Mouse (Mus musculus): ENCODE measurements around the gene Slc35g3. TPM values are rescaled to one million over a fixed set of nuclear protein-coding genes. Genes with fewer than 3 reads are reported as not detected.

Gene Slc35g3
- polyA plus RNA-seq, 1 experiment from 2014 or later, result not detected

- no peak overlapping the region for H3K9ac ChIP-seq (replicated peaks)
- no peak overlapping the region for H3K4me2 ChIP-seq
- 79% methylated on average over 18 of the region's 18 CpGs for WGBS
- no peaks in the 10 kb centered on the region for H3K27me3 ChIP-seq (replicated peaks)
- no peak overlapping the region for H3K4me3 ChIP-seq (replicated peaks)
- no peaks in the 10 kb centered on the region for H3K9me3 ChIP-seq (replicated peaks)
- no peaks in the 10 kb centered on the region for H3K36me3 ChIP-seq
- no peak for ATAC-seq (ENCODE audit: low FRiP score)
- no peak overlapping the region for H3K27ac ChIP-seq (replicated peaks)
- H3K4me1 ChIP-seq, result no peaks in the 10 kb centered on the region
Observed at GRCm38 (mm10) chr11:69714636-69715329, 47.0 kb downstream of the Slc35g3 start.

- Histone ChIP-seq H3K27ac (replicated peaks) (no peak overlapping the region), H3K4me3 (replicated peaks) (no peak overlapping the region), H3K4me1 (no peaks in the 10 kb centered on the region), H3K4me2 (no peak overlapping the region), H3K27me3 (replicated peaks) (no peaks in the 10 kb centered on the region), H3K36me3 (no peaks in the 10 kb centered on the region), H3K9ac (replicated peaks) (no peak overlapping the region), H3K9me3 (replicated peaks) (no peaks in the 10 kb centered on the region)
- no peak for ATAC-seq (ENCODE audit: low FRiP score)
- WGBS, result 84% methylated on average over 20 of the region's 20 CpGs
Observed at GRCm38 (mm10) chr11:69712954-69713672, 48.7 kb downstream of the Slc35g3 start.

GRCm38 (mm10) chr11:69711082-69711481 lies 50.7 kb downstream of the Slc35g3 start:
- Histone ChIP-seq H3K27ac (replicated peaks) (no peak overlapping the region), H3K4me3 (replicated peaks) (no peak overlapping the region), H3K9ac (replicated peaks) (no peak overlapping the region), H3K9me3 (replicated peaks) (no peaks in the 10 kb centered on the region), H3K4me2 (no peak overlapping the region), H3K4me1 (0 out of 2 replicates have a peak, but pooled peaks cover 3% of the 10 kb centered on the region), H3K36me3 (no peaks in the 10 kb centered on the region), H3K27me3 (replicated peaks) (no peaks in the 10 kb centered on the region)
- ATAC-seq (ENCODE audit: low FRiP score), result no peak
- WGBS, result 86% methylated on average over 2 of the region's 2 CpGs

GRCm38 (mm10) chr11:69710470-69710869 lies 51.3 kb downstream of the Slc35g3 start:
- Histone ChIP-seq H3K4me2 (no peak overlapping the region), H3K27ac (replicated peaks) (no peak overlapping the region), H3K9me3 (replicated peaks) (no peaks in the 10 kb centered on the region), H3K4me1 (0 out of 2 replicates have a peak, but pooled peaks cover 3% of the 10 kb centered on the region), H3K36me3 (no peaks in the 10 kb centered on the region), H3K9ac (replicated peaks) (no peak overlapping the region), H3K4me3 (replicated peaks) (no peak overlapping the region), H3K27me3 (replicated peaks) (no peaks in the 10 kb centered on the region)
- no peak for ATAC-seq (ENCODE audit: low FRiP score)
- 67% methylated on average over 3 of the region's 3 CpGs for WGBS

Other genes starting within 250 kb of the Slc35g3 start
- gene Dnah2, start 212.9 kb downstream of the Slc35g3 start, polyA plus RNA-seq (2015; fragmentation: Nextera tagmentation; extraction: Ambion mirVana), result 3.1 and 3.5 TPM in 2 replicates
- gene Efnb3, start 201.8 kb downstream of the Slc35g3 start, polyA plus RNA-seq (2015; fragmentation: Nextera tagmentation; extraction: Ambion mirVana), result 113 and 126 TPM in 2 replicates
- gene Wrap53, start 181.7 kb downstream of the Slc35g3 start, polyA plus RNA-seq (2015; fragmentation: Nextera tagmentation; extraction: Ambion mirVana), result 18.1 and 18.8 TPM in 2 replicates
- 51.8 and 85.1 TPM in 2 replicates for gene Trp53, start 181.6 kb downstream of the Slc35g3 start, polyA plus RNA-seq (2015; fragmentation: Nextera tagmentation; extraction: Ambion mirVana)
- 76.7 and 77.0 TPM in 2 replicates for gene Atp1b2, start 156.0 kb downstream of the Slc35g3 start, polyA plus RNA-seq (2015; fragmentation: Nextera tagmentation; extraction: Ambion mirVana)
- not detected in 2 replicates for gene Shbg, start 144.1 kb downstream of the Slc35g3 start, polyA plus RNA-seq (2015; fragmentation: Nextera tagmentation; extraction: Ambion mirVana)
- 22.0 and 24.7 TPM in 2 replicates for gene Sat2, start 139.9 kb downstream of the Slc35g3 start, polyA plus RNA-seq (2015; fragmentation: Nextera tagmentation; extraction: Ambion mirVana)
- gene Fxr2, start 129.0 kb downstream of the Slc35g3 start, polyA plus RNA-seq (2015; fragmentation: Nextera tagmentation; extraction: Ambion mirVana), result 32.5 and 38.7 TPM in 2 replicates
- not detected in 2 replicates for gene Sox15, start 106.7 kb downstream of the Slc35g3 start, polyA plus RNA-seq (2015; fragmentation: Nextera tagmentation; extraction: Ambion mirVana)
- 95.1 and 101 TPM in 2 replicates for gene Mpdu1, start 99.3 kb downstream of the Slc35g3 start, polyA plus RNA-seq (2015; fragmentation: Nextera tagmentation; extraction: Ambion mirVana)
- 9.0 and 13.0 TPM in 2 replicates for gene Cd68, start 95.8 kb downstream of the Slc35g3 start, polyA plus RNA-seq (2015; fragmentation: Nextera tagmentation; extraction: Ambion mirVana)
- 437 and 477 TPM in 2 replicates for gene Eif4a1, start 89.5 kb downstream of the Slc35g3 start, polyA plus RNA-seq (2015; fragmentation: Nextera tagmentation; extraction: Ambion mirVana)
- gene Senp3, start 79.9 kb downstream of the Slc35g3 start, polyA plus RNA-seq (2015; fragmentation: Nextera tagmentation; extraction: Ambion mirVana), result 90.8 and 109 TPM in 2 replicates
- 0.19 and 0.43 TPM in 2 replicates for gene Tnfsf13, start 76.2 kb downstream of the Slc35g3 start, polyA plus RNA-seq (2015; fragmentation: Nextera tagmentation; extraction: Ambion mirVana)
- gene Tnfsf12, start 66.1 kb downstream of the Slc35g3 start, polyA plus RNA-seq (2015; fragmentation: Nextera tagmentation; extraction: Ambion mirVana), result 4.1 and 5.3 TPM in 2 replicates
- 1.8 and 2.3 TPM in 2 replicates for gene Tnfsfm13, start 65.9 kb downstream of the Slc35g3 start, polyA plus RNA-seq (2015; fragmentation: Nextera tagmentation; extraction: Ambion mirVana)
- gene Polr2a, start 3.3 kb downstream of the Slc35g3 start, polyA plus RNA-seq (2015; fragmentation: Nextera tagmentation; extraction: Ambion mirVana), result 13.2 and 18.7 TPM in 2 replicates
- gene Zbtb4, start 3.9 kb upstream of the Slc35g3 start, polyA plus RNA-seq (2015; fragmentation: Nextera tagmentation; extraction: Ambion mirVana), result 4.7 and 5.3 TPM in 2 replicates
- gene Chrnb1, start 34.0 kb upstream of the Slc35g3 start, polyA plus RNA-seq (2015; fragmentation: Nextera tagmentation; extraction: Ambion mirVana), result 2.1 and 3.0 TPM in 2 replicates
- gene Fgf11, start 39.9 kb upstream of the Slc35g3 start, polyA plus RNA-seq (2015; fragmentation: Nextera tagmentation; extraction: Ambion mirVana), result 8.5 and 8.7 TPM in 2 replicates
- gene Tmem102, start 43.7 kb upstream of the Slc35g3 start, polyA plus RNA-seq (2015; fragmentation: Nextera tagmentation; extraction: Ambion mirVana), result 1.1 and 4.2 TPM in 2 replicates
- not detected in 2 replicates for gene Gm39566, start 53.3 kb upstream of the Slc35g3 start, polyA plus RNA-seq (2015; fragmentation: Nextera tagmentation; extraction: Ambion mirVana)
- not detected in 2 replicates for gene Spem2, start 56.5 kb upstream of the Slc35g3 start, polyA plus RNA-seq (2015; fragmentation: Nextera tagmentation; extraction: Ambion mirVana)
- gene Spem1, start 60.2 kb upstream of the Slc35g3 start, polyA plus RNA-seq (2015; fragmentation: Nextera tagmentation; extraction: Ambion mirVana), result 0.29 and 0.34 TPM in 2 replicates
- 19.4 and 21.4 TPM in 2 replicates for gene Nlgn2, start 75.8 kb upstream of the Slc35g3 start, polyA plus RNA-seq (2015; fragmentation: Nextera tagmentation; extraction: Ambion mirVana)
- 368 and 430 TPM in 2 replicates for gene Tmem256, start 76.5 kb upstream of the Slc35g3 start, polyA plus RNA-seq (2015; fragmentation: Nextera tagmentation; extraction: Ambion mirVana)
- 44.3 and 53.1 TPM in 2 replicates for gene Plscr3, start 84.4 kb upstream of the Slc35g3 start, polyA plus RNA-seq (2015; fragmentation: Nextera tagmentation; extraction: Ambion mirVana)
- gene Tnk1, start 96.8 kb upstream of the Slc35g3 start, polyA plus RNA-seq (2015; fragmentation: Nextera tagmentation; extraction: Ambion mirVana), result 0.19 and 1.9 TPM in 2 replicates
- gene Tmem95, start 116.0 kb upstream of the Slc35g3 start, polyA plus RNA-seq (2015; fragmentation: Nextera tagmentation; extraction: Ambion mirVana), result not detected in 2 replicates
- gene Kctd11, start 119.4 kb upstream of the Slc35g3 start, polyA plus RNA-seq (2015; fragmentation: Nextera tagmentation; extraction: Ambion mirVana), result 2.1 and 3.2 TPM in 2 replicates
- 0.40 and 16.3 TPM in 2 replicates for gene Acap1, start 133.6 kb upstream of the Slc35g3 start, polyA plus RNA-seq (2015; fragmentation: Nextera tagmentation; extraction: Ambion mirVana)
- 6.3 and 6.5 TPM in 2 replicates for gene 2810408A11Rik, start 139.0 kb upstream of the Slc35g3 start, polyA plus RNA-seq (2015; fragmentation: Nextera tagmentation; extraction: Ambion mirVana)
- gene Neurl4, start 139.1 kb upstream of the Slc35g3 start, polyA plus RNA-seq (2015; fragmentation: Nextera tagmentation; extraction: Ambion mirVana), result 15.7 and 17.0 TPM in 2 replicates
- 63.1 and 64.7 TPM in 2 replicates for gene Gps2, start 151.9 kb upstream of the Slc35g3 start, polyA plus RNA-seq (2015; fragmentation: Nextera tagmentation; extraction: Ambion mirVana)
- gene Eif5a, start 160.0 kb upstream of the Slc35g3 start, polyA plus RNA-seq (2015; fragmentation: Nextera tagmentation; extraction: Ambion mirVana), result 1,034 and 1,270 TPM in 2 replicates
- 5.0 and 6.3 TPM in 2 replicates for gene Ybx2, start 173.8 kb upstream of the Slc35g3 start, polyA plus RNA-seq (2015; fragmentation: Nextera tagmentation; extraction: Ambion mirVana)
- gene Slc2a4, start 186.2 kb upstream of the Slc35g3 start, polyA plus RNA-seq (2015; fragmentation: Nextera tagmentation; extraction: Ambion mirVana), result 4.4 and 8.5 TPM in 2 replicates
- 0.33 and 64.8 TPM in 2 replicates for gene Cldn7, start 202.8 kb upstream of the Slc35g3 start, polyA plus RNA-seq (2015; fragmentation: Nextera tagmentation; extraction: Ambion mirVana)
- gene Ctdnep1, start 219.2 kb upstream of the Slc35g3 start, polyA plus RNA-seq (2015; fragmentation: Nextera tagmentation; extraction: Ambion mirVana), result 23.6 and 27.2 TPM in 2 replicates
- gene Elp5, start 220.5 kb upstream of the Slc35g3 start, polyA plus RNA-seq (2015; fragmentation: Nextera tagmentation; extraction: Ambion mirVana), result 159 and 167 TPM in 2 replicates
- 549 and 565 TPM in 2 replicates for gene Gabarap, start 229.2 kb upstream of the Slc35g3 start, polyA plus RNA-seq (2015; fragmentation: Nextera tagmentation; extraction: Ambion mirVana)
- 53.5 and 57.8 TPM in 2 replicates for gene Phf23, start 233.8 kb upstream of the Slc35g3 start, polyA plus RNA-seq (2015; fragmentation: Nextera tagmentation; extraction: Ambion mirVana)
- gene Dvl2, start 238.6 kb upstream of the Slc35g3 start, polyA plus RNA-seq (2015; fragmentation: Nextera tagmentation; extraction: Ambion mirVana), result 22.6 and 25.1 TPM in 2 replicates

Measured in neural tube, embryonic 15.5 days (tissue).